Mouse (Mus musculus) E14TG2a.4 (cell line): ENCODE measurements at regions not wholly inside any gene's neighbourhood (a gene's known extent, or its start where the extent isn't known, plus 50 kb on each side); places are given as distances from the start of the nearest gene placed in this dataset.
A peak's percentile ranks its signal among the peaks of the same experiment; 100 is the strongest.

Source experiments
- H3K27me3 ChIP-seq: 2 replicates; pipeline ENCODE4 v1.6.1; 2014; ENCODE audit warnings: low read length, control low read depth; ENCODE audit not compliant: insufficient read depth
- H3K36me3 ChIP-seq: 2 replicates; pipeline ENCODE4 v1.6.1; 2014; ENCODE audit warnings: low read length, control low read depth; ENCODE audit not compliant: insufficient read depth
- H3K4me1 ChIP-seq: replicated peaks from 2 replicates; pipeline ENCODE4 v1.6.1; 2014; ENCODE audit warnings: low read depth, low read length, control low read depth
- H3K4me3 ChIP-seq: replicated peaks from 2 replicates; pipeline ENCODE4 v1.5.1; 2014; ENCODE audit warnings: mild to moderate bottlenecking, low read length
- H3K9me3 ChIP-seq: 2 replicates; pipeline ENCODE4 v1.6.1; 2014; ENCODE audit warnings: low read length, control low read depth
- CTCF ChIP-seq: conservative IDR thresholded peaks from 2 replicates; pipeline ENCODE4 v1.5.1; 2014; ENCODE audit warnings: low read length
- NANOG ChIP-seq: IDR thresholded peaks from 2 replicates; pipeline ENCODE4 v1.6.1; 2014; ENCODE audit warnings: borderline replicate concordance, low read length, mixed read lengths
- POU5F1 ChIP-seq: IDR thresholded peaks from 2 replicates; pipeline ENCODE4 v1.6.1; 2014; ENCODE audit warnings: low read length, borderline replicate concordance

GRCm38 (mm10) chr17:4903129-4903528 is 91.0 kb upstream of the Arid1b start:
- H3K9me3 ChIP-seq = no peaks in the 10 kb centered on the region
- peaks cover 19% of the 10 kb centered on the region for H3K4me1 ChIP-seq
- no peaks in the 10 kb centered on the region; the same call in 1 of the 2 replicates for H3K27me3 ChIP-seq
- no peaks in the 10 kb centered on the region for H3K36me3 ChIP-seq
- no peak for TF ChIP-seq POU5F1
- TF ChIP-seq NANOG = no peak
- TF ChIP-seq CTCF = no peak
- no peak overlapping the region for H3K4me3 ChIP-seq

GRCm38 (mm10) chr17:4906504-4906903 is 87.6 kb upstream of the Arid1b start:
- TF ChIP-seq POU5F1 (no peak), CTCF (no peak), NANOG (no peak)
- Histone ChIP-seq H3K36me3 (no peaks in the 10 kb centered on the region), H3K4me1 (peaks cover 27% of the 10 kb centered on the region), H3K27me3 (peaks cover 13% of the 10 kb centered on the region), H3K9me3 (no peaks in the 10 kb centered on the region), H3K4me3 (no peak overlapping the region)

GRCm38 (mm10) chr17:4907181-4907752 is 86.9 kb upstream of the Arid1b start:
- Histone ChIP-seq H3K27me3 (peaks cover 13% of the 10 kb centered on the region), H3K4me3 (peak overlapping the region; percentile 81), H3K4me1 (peaks cover 27% of the 10 kb centered on the region), H3K9me3 (no peaks in the 10 kb centered on the region), H3K36me3 (no peaks in the 10 kb centered on the region)
- TF ChIP-seq NANOG = no peak; the same call in 1 of the 2 replicates
- no peak for TF ChIP-seq POU5F1
- no peak for TF ChIP-seq CTCF

GRCm38 (mm10) chr17:4907841-4908571 is 86.1 kb upstream of the Arid1b start:
- no peaks in the 10 kb centered on the region for H3K9me3 ChIP-seq

GRCm38 (mm10) chr17:4908572-4908965 is 85.6 kb upstream of the Arid1b start:
- Histone ChIP-seq H3K9me3 (no peaks in the 10 kb centered on the region), H3K4me1 (peaks cover 20% of the 10 kb centered on the region), H3K4me3 (peak overlapping the region; percentile 81), H3K36me3 (no peaks in the 10 kb centered on the region), H3K27me3 (peaks cover 18% of the 10 kb centered on the region)
- TF ChIP-seq CTCF (no peak), POU5F1 (no peak), NANOG (no peak)

More at GRCm38 (mm10) chr17:4907841-4908571, 86.1 kb upstream of the Arid1b start:
- Histone ChIP-seq H3K4me1 (peaks cover 24% of the 10 kb centered on the region), H3K36me3 (no peaks in the 10 kb centered on the region), H3K27me3 (peaks cover 15% of the 10 kb centered on the region), H3K4me3 (peak overlapping the region; percentile 81)
- TF ChIP-seq NANOG = no peak
- TF ChIP-seq POU5F1 = no peak
- TF ChIP-seq CTCF = no peak

- Histone ChIP-seq H3K36me3 (no peaks in the 10 kb centered on the region), H3K4me3 (no peak overlapping the region), H3K4me1 (peaks cover 20% of the 10 kb centered on the region), H3K9me3 (no peaks in the 10 kb centered on the region), H3K27me3 (peaks cover 20% of the 10 kb centered on the region)
- TF ChIP-seq NANOG = no peak
- TF ChIP-seq CTCF = no peak
- no peak for TF ChIP-seq POU5F1
Measured at GRCm38 (mm10) chr17:4910182-4910581, 84.0 kb upstream of the Arid1b start.

GRCm38 (mm10) chr17:4913001-4913400 is 81.1 kb upstream of the Arid1b start:
- no peak for TF ChIP-seq CTCF
- TF ChIP-seq POU5F1 = no peak
- TF ChIP-seq NANOG = no peak
- Histone ChIP-seq H3K27me3 (peaks cover 20% of the 10 kb centered on the region), H3K9me3 (no peaks in the 10 kb centered on the region), H3K4me3 (no peak overlapping the region), H3K36me3 (no peaks in the 10 kb centered on the region), H3K4me1 (peaks cover 7% of the 10 kb centered on the region; the same call in 1 of the 2 replicates)

- Histone ChIP-seq H3K4me3 (no peak overlapping the region), H3K27me3 (peaks cover 4% of the 10 kb centered on the region; the same call in 1 of the 2 replicates), H3K9me3 (no peaks in the 10 kb centered on the region), H3K4me1 (peaks cover 10% of the 10 kb centered on the region; the same call in 1 of the 2 replicates), H3K36me3 (no peaks in the 10 kb centered on the region)
- TF ChIP-seq NANOG (no peak), POU5F1 (no peak), CTCF (no peak)
Measured at GRCm38 (mm10) chr17:4919866-4920495, 74.2 kb upstream of the Arid1b start.
